13 mouse cellular contexts compared by ENCODE assay signal in the genomic region with DNA sequence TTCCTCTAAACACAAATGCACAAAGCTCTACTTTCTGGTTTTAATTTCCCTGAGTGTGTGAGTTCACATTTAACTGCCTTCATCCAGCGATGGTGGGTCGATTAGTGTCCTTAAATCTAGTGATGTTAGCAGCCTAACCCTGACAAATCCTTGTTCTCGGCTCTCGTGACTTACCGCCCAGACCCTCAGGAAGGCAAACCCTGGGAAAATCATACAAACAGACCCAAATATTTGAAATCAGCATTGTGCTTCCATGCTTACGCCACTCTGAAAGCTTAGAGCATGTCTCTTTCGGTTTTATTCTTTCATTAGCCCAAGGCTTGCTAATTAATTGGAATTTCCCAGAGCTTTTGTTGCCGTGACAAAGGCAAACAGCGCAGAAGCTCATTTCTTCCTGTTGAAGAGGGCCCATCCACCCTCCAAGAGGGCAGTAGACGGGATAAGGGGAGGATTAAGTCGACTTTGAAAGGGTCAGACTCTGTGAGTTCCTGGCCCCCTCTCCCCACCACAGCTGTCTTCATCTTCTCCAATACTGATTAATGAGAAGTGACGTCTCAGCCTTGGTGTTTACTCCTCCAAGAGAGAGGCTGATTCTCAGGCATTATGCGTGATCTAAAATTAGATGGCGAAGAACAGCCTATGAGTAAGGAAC.
DNase-seq lines count a peak whose midpoint lies in the region; ATAC-seq lines count a peak whose summit lies in the region.
"Had no signal": no experiment of that assay in that cellular context is flagged by ENCODE, and none has a peak within 500 bp of the region (broad histone marks: within the 10 kb centered on the region; RNA-seq: fewer than 3 reads in every experiment).

No protein-coding gene starts in this region.

- no peak for DNase-seq in frontal cortex, postnatal 25 days (ENCODE audit: low spot score in 2 of 2)
- peak; percentile 84 for DNase-seq in Muller cell, postnatal 12 days (ENCODE audit: inconsistent ontology term)
- DNase-seq in cerebellum, postnatal 36 days: no peak
- no peak for DNase-seq in gastrocnemius, postnatal 25 days
- DNase-seq: lung, postnatal 10 days had no signal

- H3K27me3 ChIP-seq in forebrain, embryonic 13.5 days: peaks cover 56% of the 10 kb centered on the region
- 0 out of 2 replicates have a peak, but pooled peaks cover 3% of the 10 kb centered on the region for H3K27me3 ChIP-seq in midbrain, embryonic 15.5 days (replicated peaks)
- no peaks in the 10 kb centered on the region for H3K27me3 ChIP-seq in intestine, embryonic 16.5 days (replicated peaks; ENCODE audit: control insufficient read depth, insufficient read depth, low read length)
- H3K27me3 ChIP-seq: heart, embryonic 13.5 days; intestine, embryonic 15.5 days had no signal

- H3K36me3 ChIP-seq in forebrain, embryonic 13.5 days (ENCODE audit: poor library complexity, severe bottlenecking): no peaks in the 10 kb centered on the region
- H3K36me3 ChIP-seq in midbrain, embryonic 15.5 days (replicated peaks): no peaks in the 10 kb centered on the region
- H3K36me3 ChIP-seq in intestine, embryonic 16.5 days (ENCODE audit: control insufficient read depth, insufficient read depth, low read length): no peaks in the 10 kb centered on the region
- H3K36me3 ChIP-seq: heart, embryonic 13.5 days; intestine, embryonic 15.5 days had no signal

- peak overlapping the region; percentile 47 for H3K4me2 ChIP-seq in forebrain, embryonic 13.5 days
- peak overlapping the region; percentile 1; the same call in 1 of the 2 replicates for H3K4me2 ChIP-seq in midbrain, embryonic 15.5 days
- H3K4me2 ChIP-seq in intestine, embryonic 16.5 days (ENCODE audit: low read depth, low read length): no peak overlapping the region
- H3K4me2 ChIP-seq: heart, embryonic 13.5 days; intestine, embryonic 15.5 days; liver, embryonic 11.5 days had no signal

- H3K27ac ChIP-seq in forebrain, embryonic 13.5 days: no peak overlapping the region; the same call in 1 of the 2 replicates
- H3K27ac ChIP-seq in midbrain, embryonic 15.5 days: no peak overlapping the region
- H3K27ac ChIP-seq in intestine, embryonic 16.5 days (ENCODE audit: low read length): no peak overlapping the region
- H3K27ac ChIP-seq: heart, embryonic 13.5 days; intestine, embryonic 15.5 days had no signal

- peak; percentile 38 for ATAC-seq in frontal cortex, adult (ENCODE audit: low TSS enrichment)
- ATAC-seq in forebrain, embryonic 13.5 days: peak; percentile 74
- no peak for ATAC-seq in midbrain, embryonic 15.5 days (replicated peaks)
- ATAC-seq in intestine, embryonic 16.5 days: no peak
- ATAC-seq: intestine, embryonic 15.5 days had no signal

- H3K4me3 ChIP-seq in forebrain, embryonic 13.5 days: peak overlapping the region; percentile 9; the same call in 1 of the 2 replicates
- H3K4me3 ChIP-seq in midbrain, embryonic 15.5 days: no peak overlapping the region
- no peak overlapping the region for H3K4me3 ChIP-seq in intestine, embryonic 16.5 days (ENCODE audit: low read length)
- H3K4me3 ChIP-seq: heart, embryonic 13.5 days; intestine, embryonic 15.5 days; myocyte had no signal

- WGBS in forebrain, embryonic 13.5 days: 3% methylated on average over 14 of the region's 14 CpGs
- 17% methylated on average over 14 of the region's 14 CpGs for WGBS in midbrain, embryonic 15.5 days
- 55% methylated on average over 14 of the region's 14 CpGs for WGBS in intestine, embryonic 16.5 days

- H3K4me1 ChIP-seq in forebrain, embryonic 13.5 days: peaks cover 12% of the 10 kb centered on the region
- peaks cover 9% of the 10 kb centered on the region for H3K4me1 ChIP-seq in midbrain, embryonic 15.5 days
- H3K4me1 ChIP-seq in intestine, embryonic 16.5 days (ENCODE audit: control insufficient read depth, insufficient read depth, low read length): no peaks in the 10 kb centered on the region
- H3K4me1 ChIP-seq: intestine, embryonic 15.5 days had no signal

- no peak overlapping the region for H3K9ac ChIP-seq in forebrain, embryonic 13.5 days
- no peak overlapping the region for H3K9ac ChIP-seq in midbrain, embryonic 15.5 days
- H3K9ac ChIP-seq in intestine, embryonic 16.5 days (ENCODE audit: low read depth, low read length): no peak overlapping the region
- H3K9ac ChIP-seq: heart, embryonic 13.5 days; intestine, embryonic 15.5 days had no signal

- no peaks in the 10 kb centered on the region for H3K9me3 ChIP-seq in forebrain, embryonic 13.5 days (replicated peaks)
- H3K9me3 ChIP-seq in midbrain, embryonic 15.5 days: no peaks in the 10 kb centered on the region
- H3K9me3 ChIP-seq in intestine, embryonic 16.5 days (ENCODE audit: control insufficient read depth, low read length): no peaks in the 10 kb centered on the region
- H3K9me3 ChIP-seq: heart, embryonic 13.5 days; intestine, embryonic 15.5 days had no signal

Comparison
In these comparisons a context has a peak if more than half of its experiments do, and no peak if none do; other contexts are left out.
1. ATAC-seq: peak in frontal cortex, adult (single experiment) and forebrain, embryonic 13.5 days (single experiment); none in midbrain, embryonic 15.5 days (single experiment) and intestine, embryonic 16.5 days (single experiment).